Mouse (Mus musculus) embryonic stem cell, embryonic (primary cell): ENCODE results near the gene Slc12a8.

Experiments used
- CTCF ChIA-PET, 4 experiments: fragments of 300-600 bp in 2 of 4; fragments of 350-600 bp in 2 of 4; sonication (Branson Sonifier 250); formaldehyde crosslinking; loops; one replicate each; lab custom pipeline; 2022; ENCODE audit warnings: inconsistent platforms in 2 of 4; lab: Charles Lee
- POLR2A ChIA-PET, 4 experiments: fragments of 300-600 bp in 2 of 4; fragments of 350-600 bp in 2 of 4; sonication (Branson Sonifier 250); formaldehyde crosslinking; loops; one replicate each; lab custom pipeline; 2022; ENCODE audit warnings: antibody characterized with exemption in 4 of 4, inconsistent platforms in 1 of 4; lab: Charles Lee

Slc12a8 gene

GRCm38 (mm10) chr16:33523571-33523970, 6.4 kb downstream of the Slc12a8 start:
- ChIA-PET POLR2A (interaction anchor here in 1 of 4 experiments (2.2 to 8.5 kb wide), 2 partner anchors 8 to 11 kb away, joined by 16 to 74 read pairs; no protein-coding TSS in a partner anchor), CTCF (interaction anchor here in 1 of 4 experiments (0.6 kb wide), 1 partner anchor 67 kb away, joined by 4 read pairs; no protein-coding TSS in a partner anchor)

GRCm38 (mm10) chr16:33529502-33530454, 12.7 kb downstream of the Slc12a8 start:
- POLR2A ChIA-PET: interaction anchor here in 3 of 4 experiments (0.6 to 7.5 kb wide), 14 partner anchors 8 to 212 kb away, joined by 3 to 74 read pairs (median 4); partner anchors contain the start of gene Slc12a8 (in 2 of the 3)
- CTCF ChIA-PET: interaction anchor here in 3 of 4 experiments (0.6 to 1.1 kb wide), 3 partner anchors 31 to 193 kb away, joined by 3 to 13 read pairs (median 4); no protein-coding TSS in a partner anchor

DNA sequence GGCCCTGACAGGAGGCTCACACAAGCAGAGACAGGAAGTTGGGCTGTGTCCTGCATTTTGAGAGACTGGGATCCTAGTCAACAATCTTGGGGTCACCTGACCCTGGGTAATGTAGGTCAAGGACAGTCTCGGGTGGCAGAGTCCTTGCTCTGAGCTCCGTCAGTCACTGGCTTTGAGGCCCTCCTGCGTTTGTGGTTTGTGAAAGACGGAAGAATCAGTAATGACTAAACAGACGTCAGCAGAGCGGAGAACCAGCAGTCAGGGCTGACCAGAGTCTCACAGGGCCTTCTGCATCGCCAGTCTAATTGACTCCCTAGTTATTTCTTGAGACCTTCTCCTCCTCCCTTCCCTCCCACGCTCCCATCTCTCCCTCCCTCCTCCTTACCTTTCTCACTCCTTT, 14.1 kb downstream of the Slc12a8 start:
- POLR2A ChIA-PET: interaction anchor here in 2 of 4 experiments (0.6 to 7.5 kb wide), 5 partner anchors 8 to 210 kb away, joined by 3 to 74 read pairs (median 4); partner anchors contain the start of gene Slc12a8 (in 1 of the 2)
- CTCF ChIA-PET: interaction anchor here in 1 of 4 experiments (0.9 kb wide), 1 partner anchor 11 kb away, joined by 3 read pairs; no protein-coding TSS in a partner anchor

DNA sequence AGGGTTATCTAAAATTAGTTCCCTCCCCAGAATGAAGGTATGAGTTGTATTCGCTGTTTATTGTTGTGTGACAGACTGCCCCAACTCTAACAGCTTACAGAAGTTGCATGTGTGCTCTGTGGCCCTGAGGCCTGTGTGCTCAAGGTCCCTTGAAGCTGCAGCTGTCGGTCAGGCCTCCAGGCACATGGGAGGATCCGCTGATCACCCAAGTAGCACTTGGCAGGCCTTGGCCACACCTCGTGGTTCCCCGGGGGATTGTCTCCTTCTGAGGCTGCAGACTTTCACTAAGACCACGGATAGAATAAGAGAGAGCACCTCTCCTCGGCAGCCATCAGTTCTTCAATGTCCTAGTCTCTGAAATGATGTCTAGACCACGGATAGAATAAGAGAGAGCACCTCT, 19.3 kb downstream of the Slc12a8 start:
- POLR2A ChIA-PET: interaction anchor here in 1 of 4 experiments (1.8 kb wide), 1 partner anchor 19 kb away, joined by 4 read pairs; the partner anchor contains the start of gene Slc12a8
- CTCF ChIA-PET: no interaction called here

GRCm38 (mm10) chr16:33537499-33538225, 20.5 kb downstream of the Slc12a8 start:
- CTCF ChIA-PET: interaction anchor here in 1 of 4 experiments (1.4 kb wide), 1 partner anchor 207 kb away, joined by 3 read pairs; no protein-coding TSS in a partner anchor
- POLR2A ChIA-PET: interaction anchor here in 2 of 4 experiments (0.9 to 2.4 kb wide), 5 partner anchors 9 to 163 kb away, joined by 3 to 8 read pairs (median 4); partner anchors contain the start of gene Slc12a8 (in 1 of the 2)

GRCm38 (mm10) chr16:33544346-33544745, 27.2 kb downstream of the Slc12a8 start:
- CTCF ChIA-PET: interaction anchor here in 1 of 4 experiments (0.6 kb wide), 1 partner anchor 200 kb away, joined by 3 read pairs; no protein-coding TSS in a partner anchor
- POLR2A ChIA-PET: interaction anchor here in 2 of 4 experiments (0.7 to 1.1 kb wide), 2 partner anchors 38 to 41 kb away, joined by 3 to 4 read pairs; no protein-coding TSS in a partner anchor

DNA sequence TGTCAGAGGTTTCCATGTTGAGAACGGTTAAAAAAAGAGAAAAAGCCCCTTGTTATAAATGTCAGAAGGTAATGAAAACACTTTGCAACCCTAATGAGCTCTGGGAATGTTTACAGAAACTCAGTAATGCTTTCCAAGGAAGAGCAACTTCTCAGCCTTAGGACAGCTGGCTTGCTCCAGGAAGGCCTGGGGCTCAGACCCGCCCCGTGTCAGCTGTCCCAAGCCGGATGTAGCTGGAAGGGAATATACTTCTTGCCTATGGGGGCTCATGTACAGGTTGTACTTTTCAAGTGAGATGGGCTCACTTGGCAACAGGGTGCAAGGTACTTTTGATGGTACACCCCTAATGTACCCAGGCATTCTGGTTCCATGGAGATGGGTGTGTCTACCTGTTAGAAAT, 28.4 kb downstream of the Slc12a8 start:
- ChIA-PET CTCF (interaction anchor here in 2 of 4 experiments (0.5 to 1.3 kb wide), 3 partner anchors 11 to 127 kb away, joined by 3 to 6 read pairs (median 5); no protein-coding TSS in a partner anchor), POLR2A (no interaction called here)

GRCm38 (mm10) chr16:33553689-33554342, 36.7 kb downstream of the Slc12a8 start:
- ChIA-PET CTCF (no interaction called here), POLR2A (no interaction called here)

DNA sequence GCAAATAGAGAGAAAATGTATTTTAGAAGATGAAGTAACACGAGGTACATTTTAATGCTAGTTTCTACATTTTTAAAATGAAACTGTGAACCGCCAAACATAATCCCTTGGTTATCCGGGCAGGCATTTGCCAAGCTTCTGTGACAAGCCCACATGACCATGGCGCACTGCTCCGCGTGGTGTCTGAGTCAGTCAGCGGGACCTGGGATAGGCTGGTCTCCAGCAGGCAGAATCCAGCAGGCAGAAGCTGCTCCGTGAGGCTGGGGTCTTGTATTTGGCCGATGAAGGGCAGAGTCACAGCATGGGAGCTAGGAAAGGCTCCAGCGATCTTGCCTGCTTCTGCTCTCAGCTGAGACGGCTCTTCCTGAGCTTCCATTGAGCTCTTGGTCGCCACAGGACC, 41.0 kb downstream of the Slc12a8 start:
- POLR2A ChIA-PET: interaction anchor here in 1 of 4 experiments (0.7 to 1.4 kb wide), 4 partner anchors 15 to 221 kb away, joined by 3 read pairs; no protein-coding TSS in a partner anchor
- CTCF ChIA-PET: interaction anchor here in 3 of 4 experiments (0.6 to 0.7 kb wide), 3 partner anchors 19 to 849 kb away, joined by 3 read pairs; no protein-coding TSS in a partner anchor

- ChIA-PET CTCF (interaction anchor here (0.5 to 2.0 kb wide), 76 partner anchors 9 to 554 kb away, joined by 3 to 13 read pairs (median 4); partner anchors contain the start of gene Slc12a8 (in 2 of the 4)), POLR2A (interaction anchor here in 3 of 4 experiments (0.5 to 2.0 kb wide), 16 partner anchors 9 to 154 kb away, joined by 3 to 7 read pairs (median 4); no protein-coding TSS in a partner anchor)
These were observed 43.2 kb downstream of the Slc12a8 start for GRCm38 (mm10) chr16:33560281-33560680.

GRCm38 (mm10) chr16:33561308-33562009, 44.3 kb downstream of the Slc12a8 start:
- ChIA-PET CTCF (interaction anchor here in 3 of 4 experiments (0.5 to 2.0 kb wide), 12 partner anchors 19 to 553 kb away, joined by 3 to 9 read pairs (median 4); no protein-coding TSS in a partner anchor), POLR2A (interaction anchor here in 2 of 4 experiments (0.6 to 2.0 kb wide), 4 partner anchors 12 to 29 kb away, joined by 3 to 7 read pairs (median 3); no protein-coding TSS in a partner anchor)

DNA sequence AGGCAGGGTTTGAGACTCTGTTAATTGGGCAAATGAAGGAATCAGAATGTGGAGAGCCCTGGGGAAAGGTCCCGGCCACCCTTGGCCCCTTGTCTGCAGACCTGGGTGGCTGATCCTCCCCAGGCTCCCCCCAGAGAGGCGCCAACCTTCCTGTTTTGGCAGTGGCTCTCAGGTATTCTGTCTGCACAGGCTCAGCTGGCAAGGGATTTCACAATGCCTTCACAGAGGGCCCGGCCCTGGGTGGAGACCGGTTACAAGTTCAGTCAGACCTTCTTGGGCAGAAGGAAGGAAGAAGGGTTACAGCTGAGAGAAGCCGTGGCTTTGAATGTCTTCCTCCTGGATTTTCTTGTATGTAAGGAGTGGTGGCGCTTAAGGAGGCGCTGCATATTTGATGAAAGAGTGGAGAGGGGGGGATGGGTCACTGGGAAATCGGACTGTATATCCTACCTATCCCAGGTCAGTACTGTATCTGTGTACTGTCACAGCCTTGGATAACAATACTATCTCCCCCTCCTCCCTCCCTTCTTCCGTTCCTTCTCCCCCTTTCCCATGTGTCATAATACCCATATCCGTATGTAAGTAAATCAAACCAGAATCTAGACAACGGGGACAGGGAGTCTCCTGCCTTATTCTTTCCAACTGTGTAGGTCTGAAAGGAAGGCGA, 45.9 kb downstream of the Slc12a8 start:
- POLR2A ChIA-PET: no interaction called here
- CTCF ChIA-PET: no interaction called here

- ChIA-PET CTCF (no interaction called here), POLR2A (no interaction called here)
These were observed 46.4 kb downstream of the Slc12a8 start for GRCm38 (mm10) chr16:33563538-33564013.

- ChIA-PET CTCF (interaction anchor here in 1 of 4 experiments (1.4 kb wide), 1 partner anchor 45 kb away, joined by 3 read pairs; no protein-coding TSS in a partner anchor), POLR2A (interaction anchor here in 2 of 4 experiments (0.5 to 1.2 kb wide), 3 partner anchors 25 to 183 kb away, joined by 3 to 6 read pairs (median 3); no protein-coding TSS in a partner anchor)
These were observed 49.3 kb downstream of the Slc12a8 start for GRCm38 (mm10) chr16:33566467-33566866.

DNA sequence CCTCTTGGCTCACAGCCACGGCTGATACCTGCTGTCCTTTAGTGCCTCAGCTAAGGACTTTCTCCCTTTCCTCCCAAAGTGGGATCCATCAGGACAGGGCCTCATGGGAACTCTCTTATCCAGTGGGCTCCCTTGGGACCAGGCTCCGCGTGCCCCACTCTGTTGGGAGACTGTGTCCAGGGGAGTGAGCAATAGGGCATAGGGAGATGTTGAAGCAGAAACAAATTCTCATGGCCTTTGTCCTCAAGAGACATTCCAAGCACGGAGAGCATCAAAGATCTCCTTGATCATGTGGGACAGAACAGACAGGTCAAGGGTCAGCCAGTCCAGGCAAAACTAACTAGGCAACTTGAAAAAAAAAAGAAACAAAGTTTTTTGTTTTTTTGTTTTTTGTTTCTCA, 50.6 kb downstream of the Slc12a8 start:
- ChIA-PET CTCF (no interaction called here), POLR2A (no interaction called here)
